Mouse (Mus musculus) cerebral cortex, adult 2 months (tissue): Measurements from ENCODE around the gene Fbxl13.

Experiments
- WGBS: fragments of 180-500 bp; shearing (Covaris S2); methylation state at CpG from one replicate; pipeline ENCODE4 v1.1.7; 2018; 5-methylcytosine and 5-hydroxymethylcytosine counted together

Gene Fbxl13

GRCm38 (mm10) chr5:21574386-21575209 lies 70.8 kb downstream of the Fbxl13 start:
- WGBS, result 79% methylated on average over 21 of the region's 21 CpGs

DNA sequence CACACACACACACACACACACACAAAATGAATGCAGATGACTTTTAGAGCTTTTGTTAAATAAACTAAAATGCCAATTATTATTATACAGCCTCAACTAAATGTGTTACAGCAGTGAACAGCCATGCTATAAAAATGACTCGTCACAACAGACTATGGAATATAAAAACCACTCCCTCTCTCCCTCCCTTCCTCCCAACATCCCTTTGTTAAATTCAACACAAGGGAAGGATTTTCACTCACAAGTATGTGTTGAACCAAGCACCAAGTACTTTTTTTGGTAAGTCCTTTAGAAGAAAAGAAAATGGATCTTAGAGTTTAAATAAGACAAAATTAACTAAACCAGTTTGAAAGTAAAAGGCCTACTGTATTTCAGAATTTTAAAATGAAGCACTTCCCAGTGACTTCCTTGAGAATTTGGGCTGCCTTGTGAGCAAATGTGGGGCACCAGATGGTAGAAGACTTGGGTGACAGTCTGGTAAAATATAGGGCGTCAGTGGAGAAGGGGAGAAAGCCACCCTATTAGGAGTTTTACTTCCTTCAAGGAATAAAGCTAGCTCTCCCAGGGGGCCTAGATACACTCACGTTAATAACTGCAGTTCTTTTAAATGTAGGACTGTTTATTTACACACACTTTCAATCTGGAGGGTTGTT lies 72.5 kb downstream of the Fbxl13 start:
- 46% methylated on average over 3 of the region's 3 CpGs for WGBS

GRCm38 (mm10) chr5:21567784-21568183 lies 77.7 kb downstream of the Fbxl13 start:
- 78% methylated on average over 1 of the region's 1 CpGs for WGBS

- 74% methylated on average over 9 of the region's 9 CpGs for WGBS
These were observed 79.9 kb downstream of the Fbxl13 start for GRCm38 (mm10) chr5:21565392-21566065.

DNA sequence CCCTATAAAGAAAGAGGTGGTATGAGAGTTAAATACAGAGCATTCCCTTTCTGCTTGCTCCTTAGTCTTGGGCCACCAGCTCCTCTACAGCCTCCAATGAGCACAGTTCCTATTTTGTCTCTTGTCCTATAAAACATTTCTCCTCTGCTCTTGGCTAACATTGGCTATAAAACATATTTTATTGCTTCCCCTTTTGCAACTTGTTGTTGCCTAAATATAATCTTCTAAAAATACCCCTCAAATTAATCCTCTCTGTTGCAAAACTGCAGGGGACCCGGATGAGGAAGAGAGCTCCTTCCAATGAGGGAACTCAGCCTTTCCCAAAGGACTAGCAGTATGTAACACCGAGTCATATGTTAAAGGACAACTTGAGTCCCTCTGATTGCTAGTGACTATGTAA lies 81.5 kb downstream of the Fbxl13 start:
- WGBS, result 75% methylated on average over 2 of the region's 2 CpGs

GRCm38 (mm10) chr5:21556502-21556901 lies 88.9 kb downstream of the Fbxl13 start:
- WGBS, result 50% methylated on average over 3 of the region's 3 CpGs

DNA sequence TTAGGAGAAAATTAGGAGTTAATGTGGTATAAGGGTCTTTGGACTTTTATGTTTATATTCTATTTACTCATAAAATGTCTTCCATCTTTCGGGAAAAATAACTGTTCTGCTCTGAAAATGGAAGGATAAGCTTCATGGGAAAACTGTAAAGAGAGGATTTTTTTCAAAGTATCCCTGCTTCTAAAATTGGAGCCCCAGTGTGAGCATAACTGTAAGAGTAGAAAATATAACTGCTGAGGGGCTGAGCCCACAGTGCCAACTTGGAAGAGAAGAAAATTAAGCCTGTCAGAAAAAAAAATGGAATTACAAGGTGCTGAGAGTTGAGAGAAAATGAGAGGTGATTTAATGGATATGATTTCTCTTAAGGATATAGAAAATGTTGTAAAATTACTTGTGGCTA lies 90.7 kb downstream of the Fbxl13 start:
- WGBS, result 46% methylated on average over 1 of the region's 1 CpGs

- WGBS, result 94% methylated on average over 4 of the region's 4 CpGs
These were observed 91.7 kb downstream of the Fbxl13 start for GRCm38 (mm10) chr5:21553685-21554084.

GRCm38 (mm10) chr5:21547005-21547404 lies 98.4 kb downstream of the Fbxl13 start:
- 77% methylated on average over 8 of the region's 8 CpGs for WGBS

DNA sequence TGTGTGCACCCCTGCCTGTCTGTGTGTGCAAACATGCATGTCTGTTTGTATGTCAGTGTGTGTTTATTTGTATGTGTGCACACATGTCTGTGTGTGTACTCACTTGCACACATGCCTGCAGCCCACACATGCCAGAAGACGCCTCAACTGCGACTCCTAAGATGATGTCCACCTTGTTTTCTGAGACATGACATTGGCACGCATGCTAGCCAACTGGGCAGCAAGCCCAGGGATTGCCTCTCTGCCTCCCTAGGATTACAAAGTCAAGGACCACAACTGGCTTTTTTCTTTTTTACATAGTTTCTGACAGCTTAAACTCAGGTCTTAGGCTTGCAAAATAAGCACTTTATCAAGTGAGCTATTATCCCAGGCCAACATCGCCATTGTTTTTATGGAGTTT lies 99.6 kb downstream of the Fbxl13 start:
- 79% methylated on average over 4 of the region's 4 CpGs for WGBS

DNA sequence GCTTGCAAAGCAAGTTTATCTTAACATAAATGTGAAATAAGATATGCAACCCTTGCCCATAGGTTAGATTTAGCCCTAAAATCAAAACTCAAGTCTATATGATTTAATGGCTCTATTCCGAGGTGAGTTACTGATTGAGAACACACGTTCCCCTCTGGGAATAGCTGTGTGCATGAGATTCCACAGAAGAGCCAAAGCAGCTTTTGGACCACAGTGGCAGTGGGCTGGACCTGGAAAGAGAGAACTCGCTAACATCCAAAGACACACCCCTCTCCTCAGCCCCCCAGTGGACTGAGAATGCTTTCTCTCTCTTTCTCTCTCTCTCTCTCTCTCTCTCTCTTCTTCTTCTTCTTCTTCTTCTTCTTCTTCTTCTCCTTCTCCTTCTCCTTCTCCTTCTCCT lies 100.6 kb downstream of the Fbxl13 start:
- 74% methylated on average over 3 of the region's 3 CpGs for WGBS

- WGBS, result 72% methylated on average over 17 of the region's 17 CpGs
These were observed 101.8 kb downstream of the Fbxl13 start, which contains the start of gene Lrrc17 for GRCm38 (mm10) chr5:21543409-21544201. Gene Lrrc17, plus strand, starts transcription at chr5:21543559.

- 83% methylated on average over 4 of the region's 4 CpGs for WGBS
These were observed 103.2 kb downstream of the Fbxl13 start for GRCm38 (mm10) chr5:21542226-21542625.

- 88% methylated on average over 5 of the region's 5 CpGs for WGBS
These were observed 112.5 kb downstream of the Fbxl13 start for GRCm38 (mm10) chr5:21532921-21533320.

DNA sequence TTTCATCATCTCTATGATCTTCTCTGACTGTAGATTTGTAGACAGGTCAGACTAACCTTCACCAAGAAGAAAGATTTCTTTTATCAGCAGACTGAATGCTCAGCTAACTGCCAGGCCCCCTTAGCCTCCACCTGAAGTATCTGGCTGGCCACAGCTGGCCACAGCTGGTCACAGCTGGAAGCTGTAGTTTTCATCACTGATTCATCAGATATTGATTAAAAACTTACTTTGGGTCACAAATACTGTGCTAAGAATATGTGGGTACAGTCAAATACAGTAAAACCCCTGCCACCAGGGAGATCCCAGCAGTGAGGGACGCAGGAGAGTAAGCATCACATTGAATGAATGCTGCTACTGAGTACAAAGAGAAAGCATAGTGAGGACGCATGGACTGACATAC lies 113.3 kb downstream of the Fbxl13 start:
- whole genome bisulfite sequencing, result 95% methylated on average over 2 of the region's 2 CpGs

DNA sequence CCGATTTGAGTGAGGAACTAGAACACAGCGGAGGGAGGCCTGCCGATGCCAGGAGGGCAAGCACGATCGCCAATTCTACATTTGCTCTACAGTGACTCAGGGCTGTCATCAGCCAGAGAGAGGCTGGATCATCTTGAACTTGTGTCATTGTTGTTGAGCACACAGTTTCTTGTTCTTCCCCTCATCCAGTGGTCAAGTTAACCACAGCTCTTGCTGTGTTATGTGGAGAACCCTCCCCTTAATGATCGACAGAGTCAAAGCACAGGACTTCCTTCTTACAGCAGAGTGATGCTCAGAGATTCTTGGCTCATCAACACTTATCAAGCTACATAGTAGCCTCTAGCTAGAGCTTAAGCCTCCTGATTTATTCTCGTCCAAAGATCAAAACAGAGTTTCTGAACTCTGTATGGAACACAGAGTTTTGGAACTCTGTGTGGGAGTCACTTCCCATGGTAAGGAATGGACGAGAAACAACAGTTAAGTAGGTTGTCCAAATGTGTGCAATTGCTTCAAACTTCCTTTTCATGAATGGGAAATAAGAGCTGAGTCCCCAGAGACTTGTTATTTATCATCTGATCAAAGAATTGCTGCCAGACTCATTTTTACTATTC lies 116.2 kb downstream of the Fbxl13 start:
- 83% methylated on average over 8 of the region's 8 CpGs for WGBS

DNA sequence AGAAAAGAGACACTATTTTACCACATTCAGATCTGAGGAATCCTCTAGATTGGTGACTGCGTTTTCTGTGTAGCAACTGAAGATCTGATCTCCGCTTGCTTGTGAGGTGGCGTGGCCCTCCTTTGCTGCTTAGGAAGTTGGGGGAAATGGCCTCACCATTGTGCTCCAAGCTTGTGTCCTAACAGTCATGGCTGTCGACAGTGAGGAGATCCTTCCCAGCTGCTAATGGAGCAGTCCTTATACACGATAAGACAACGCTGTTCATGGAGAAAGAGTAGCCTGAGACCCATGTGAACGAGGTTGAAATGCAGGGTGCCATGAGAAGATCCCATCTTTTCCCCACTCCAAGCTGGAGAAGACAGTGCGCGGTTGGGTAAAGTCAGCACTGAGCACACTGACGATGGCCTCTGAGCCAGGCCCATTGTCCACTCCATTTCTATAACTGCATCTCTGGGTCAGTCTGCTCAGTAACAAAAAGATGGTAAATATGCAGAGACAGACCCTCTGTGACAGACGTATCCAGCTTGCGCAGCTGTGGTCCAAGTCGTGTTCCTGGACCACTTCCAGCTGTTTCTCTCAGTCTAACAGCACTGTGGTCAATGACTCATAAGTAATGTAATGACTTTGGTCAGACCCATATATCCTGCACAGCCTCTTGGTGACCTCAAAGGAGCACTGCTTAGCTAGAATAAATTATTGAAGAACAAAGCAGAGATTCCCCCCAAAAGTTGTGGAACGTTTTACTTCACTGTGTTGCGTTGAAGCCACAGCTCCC lies 117.2 kb downstream of the Fbxl13 start:
- WGBS, result 89% methylated on average over 15 of the region's 15 CpGs

DNA sequence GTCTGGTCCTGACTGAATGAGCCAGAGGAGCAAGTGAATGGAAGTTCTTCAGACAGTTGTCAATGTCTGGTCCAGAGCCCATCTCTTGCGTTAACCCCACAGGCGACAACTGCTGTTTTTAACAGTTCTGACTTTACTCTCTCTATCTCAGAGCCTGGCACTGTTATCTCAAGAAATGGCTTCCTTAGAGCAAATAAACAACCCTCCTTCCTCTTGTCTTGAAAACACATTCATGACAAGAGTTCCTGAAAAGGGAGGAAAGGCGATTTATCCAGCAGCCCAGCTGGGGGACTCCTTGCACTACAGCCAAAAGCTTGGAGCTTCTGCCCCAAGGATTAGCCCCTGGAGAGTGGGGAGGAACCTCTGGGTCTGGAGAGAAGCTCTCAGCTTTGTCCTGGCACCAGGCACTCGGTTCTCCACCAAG lies 117.9 kb downstream of the Fbxl13 start:
- 64% methylated on average over 4 of the region's 4 CpGs for WGBS

DNA sequence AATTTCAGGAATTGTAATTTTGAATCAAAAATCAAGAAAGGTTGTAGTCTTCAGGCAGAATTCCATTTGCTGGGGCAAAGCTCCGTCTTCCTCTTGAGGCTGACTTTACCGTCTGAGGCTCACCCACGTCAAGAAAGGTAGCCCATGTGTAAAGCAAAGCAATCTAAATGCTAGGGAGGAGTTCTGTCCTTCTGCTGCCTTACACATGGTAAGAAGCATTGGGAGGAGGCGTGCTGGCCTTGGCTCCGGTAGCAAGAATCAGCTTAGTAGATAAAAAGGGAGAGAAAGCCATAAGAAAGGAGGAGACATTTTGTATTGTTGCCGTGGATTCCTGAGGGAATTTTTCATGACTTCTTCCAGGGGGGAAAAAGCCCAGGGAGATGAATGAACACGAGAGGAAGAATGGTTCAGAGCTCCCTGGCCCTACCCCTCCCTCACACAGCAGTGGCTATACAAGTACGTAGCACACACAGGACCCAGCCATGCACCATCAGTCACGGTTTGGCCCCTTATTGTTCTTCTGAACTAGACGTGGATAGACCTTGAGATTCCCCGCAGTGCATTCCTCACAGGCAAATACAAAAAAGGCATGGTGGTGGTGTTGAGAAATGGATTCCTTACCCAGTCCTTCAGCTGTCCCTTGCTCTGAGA lies 118.5 kb downstream of the Fbxl13 start:
- WGBS, result 49% methylated on average over 11 of the region's 11 CpGs

DNA sequence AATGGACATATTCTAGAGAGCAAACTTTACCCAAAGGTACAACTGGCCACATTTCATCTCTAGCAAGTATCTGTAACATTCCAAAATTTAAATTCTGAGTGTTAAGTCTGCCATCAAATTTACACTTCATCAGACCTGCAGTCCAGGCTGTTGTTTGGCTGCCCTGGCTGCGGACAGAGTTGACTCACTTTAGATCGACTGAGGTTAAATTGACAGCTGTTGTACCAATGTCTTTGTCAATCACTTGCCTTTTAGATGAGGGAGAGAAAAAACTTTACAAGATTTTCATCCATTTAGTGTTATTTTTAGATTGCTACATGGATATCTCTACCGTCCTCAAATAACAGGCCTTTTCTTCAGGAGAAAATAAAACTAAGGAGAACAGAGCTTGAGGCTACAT lies 126.3 kb downstream of the Fbxl13 start:
- 78% methylated on average over 3 of the region's 3 CpGs for WGBS
